Mouse (Mus musculus) heart, embryonic 10.5 days (tissue): ENCODE data around the gene Muc13. TPM values are rescaled to one million over a fixed set of nuclear protein-coding genes. Genes with fewer than 3 reads are reported as not detected.

Source experiments
- DNase-seq: peaks from one replicate; pipeline ENCODE4 v3.0.0-alpha.2; 2017; ENCODE audit warnings: low spot score
- H3K27ac ChIP-seq: fragments of 300-500 bp; sonication (generic); 2 replicates; pipeline ENCODE4 v1.5.1; 2016; ENCODE audit warnings: mild to moderate bottlenecking
- H3K27me3 ChIP-seq: fragments of 300-500 bp; sonication (generic); 2 replicates; pipeline ENCODE4 v1.6.1; 2016; ENCODE audit warnings: mild to moderate bottlenecking; ENCODE audit not compliant: poor library complexity, insufficient read depth, severe bottlenecking
- H3K36me3 ChIP-seq: fragments of 300-500 bp; sonication (generic); 2 replicates; pipeline ENCODE4 v1.6.1; 2016; ENCODE audit warnings: mild to moderate bottlenecking, moderate library complexity
- H3K4me1 ChIP-seq: fragments of 300-500 bp; sonication (generic); 2 replicates; pipeline ENCODE4 v1.6.1; 2016; ENCODE audit warnings: mild to moderate bottlenecking
- H3K4me3 ChIP-seq: fragments of 300-500 bp; sonication (generic); 2 replicates; pipeline ENCODE4 v1.5.1; 2016; ENCODE audit warnings: mild to moderate bottlenecking, moderate library complexity
- H3K9me3 ChIP-seq: fragments of 300-500 bp; sonication (generic); 2 replicates; pipeline ENCODE4 v1.6.1; 2016; ENCODE audit warnings: mild to moderate bottlenecking, moderate library complexity
- WGBS: fragments of 180-500 bp; shearing (Covaris S2); methylation state at CpG from one replicate; pipeline ENCODE4 v1.1.7; 2016; 5-methylcytosine and 5-hydroxymethylcytosine counted together
- polyA plus RNA-seq: library from polyadenylated mRNA; unstranded; fragments of >200 nt; fragmentation: Nextera tagmentation; extraction: Ambion mirVana; gene quantifications from 2 replicates; pipeline ENCODE4 v1.2.1, GENCODE M21; 2016

Muc13 gene
- polyA plus RNA-seq, result 0.36 and 1.7 TPM in 2 replicates

GRCm38 (mm10) chr16:33793846-33794791 lies at the start of gene Muc13:
Muc13 (plus strand) TSS chr16:33794037.
- H3K27ac ChIP-seq, result no peak within 1 kb of the TSS
- WGBS, result 76% methylated on average over 10 of the region's 10 CpGs
- H3K4me3 ChIP-seq, result no peak within 1 kb of the TSS
- H3K9me3 ChIP-seq, result no peaks in the 10 kb centered on the region
- DNase-seq, result no peak
- H3K36me3 ChIP-seq, result no peaks in the 10 kb centered on the region
- H3K27me3 ChIP-seq, result no peaks in the 10 kb centered on the region
- no peaks in the 10 kb centered on the region for H3K4me1 ChIP-seq

GRCm38 (mm10) chr16:33744622-33745419 lies 49.0 kb upstream of the Muc13 start:
- no peak for DNase-seq
- Histone ChIP-seq H3K36me3 (peaks cover 55% of the 10 kb centered on the region), H3K27me3 (no peaks in the 10 kb centered on the region)

GRCm38 (mm10) chr16:33745457-33745856 lies 48.4 kb upstream of the Muc13 start:
- Histone ChIP-seq H3K27ac (no peak overlapping the region), H3K4me3 (no peak overlapping the region)
- WGBS, result 82% methylated on average over 7 of the region's 7 CpGs

More at GRCm38 (mm10) chr16:33744622-33745419, 49.0 kb upstream of the Muc13 start:
- WGBS, result 64% methylated on average over 7 of the region's 7 CpGs
- no peak overlapping the region for H3K4me3 ChIP-seq
- no peak overlapping the region for H3K27ac ChIP-seq
- no peaks in the 10 kb centered on the region for H3K9me3 ChIP-seq
- peaks cover 19% of the 10 kb centered on the region for H3K4me1 ChIP-seq

GRCm38 (mm10) chr16:33746074-33746676 lies 47.7 kb upstream of the Muc13 start:
- Histone ChIP-seq H3K36me3 (peaks cover 62% of the 10 kb centered on the region), H3K27me3 (no peaks in the 10 kb centered on the region), H3K4me3 (no peak overlapping the region), H3K27ac (no peak overlapping the region), H3K9me3 (no peaks in the 10 kb centered on the region), H3K4me1 (peaks cover 13% of the 10 kb centered on the region)
- no peak for DNase-seq
- 85% methylated on average over 10 of the region's 10 CpGs for WGBS

More at GRCm38 (mm10) chr16:33745457-33745856, 48.4 kb upstream of the Muc13 start:
- H3K9me3 ChIP-seq, result no peaks in the 10 kb centered on the region
- H3K27me3 ChIP-seq, result no peaks in the 10 kb centered on the region
- peaks cover 58% of the 10 kb centered on the region for H3K36me3 ChIP-seq
- H3K4me1 ChIP-seq, result peaks cover 16% of the 10 kb centered on the region
- no peak for DNase-seq

DNA sequence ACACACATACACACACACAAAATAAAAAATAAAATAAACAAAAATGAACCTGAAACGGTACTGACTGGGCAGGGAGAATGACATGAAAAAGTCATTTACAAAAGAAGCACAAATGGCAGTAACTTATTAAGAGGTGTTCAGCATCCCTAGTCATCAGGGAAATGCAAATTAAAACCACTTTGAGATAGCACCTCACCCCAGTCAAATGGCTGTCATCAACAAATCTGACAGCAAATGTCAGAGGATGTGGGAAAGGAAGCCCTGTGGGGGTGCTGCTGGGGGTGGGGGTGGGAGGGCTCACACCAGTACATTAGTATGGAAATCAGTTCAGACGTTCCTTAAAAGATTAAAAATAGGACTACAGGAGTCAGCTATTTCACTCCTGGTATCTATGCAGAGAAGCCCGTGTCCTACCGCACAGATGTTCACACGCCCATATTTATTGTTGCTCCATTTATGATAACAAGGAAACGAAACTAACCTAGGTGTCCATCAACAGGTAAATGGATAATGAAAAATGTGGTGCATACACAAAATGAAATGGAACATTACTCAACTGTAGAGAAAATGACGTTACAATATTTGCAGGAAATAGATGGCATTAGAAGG lies 46.4 kb upstream of the Muc13 start:
- H3K36me3 ChIP-seq, result peaks cover 61% of the 10 kb centered on the region
- H3K4me3 ChIP-seq, result no peak overlapping the region
- H3K4me1 ChIP-seq, result peaks cover 4% of the 10 kb centered on the region
- no peak for DNase-seq
- H3K27me3 ChIP-seq, result no peaks in the 10 kb centered on the region
- no peaks in the 10 kb centered on the region for H3K9me3 ChIP-seq
- 67% methylated on average over 7 of the region's 7 CpGs for WGBS
- no peak overlapping the region for H3K27ac ChIP-seq

- WGBS, result 88% methylated on average over 2 of the region's 2 CpGs
Observed at GRCm38 (mm10) chr16:33747994-33748393, 45.8 kb upstream of the Muc13 start.

DNA sequence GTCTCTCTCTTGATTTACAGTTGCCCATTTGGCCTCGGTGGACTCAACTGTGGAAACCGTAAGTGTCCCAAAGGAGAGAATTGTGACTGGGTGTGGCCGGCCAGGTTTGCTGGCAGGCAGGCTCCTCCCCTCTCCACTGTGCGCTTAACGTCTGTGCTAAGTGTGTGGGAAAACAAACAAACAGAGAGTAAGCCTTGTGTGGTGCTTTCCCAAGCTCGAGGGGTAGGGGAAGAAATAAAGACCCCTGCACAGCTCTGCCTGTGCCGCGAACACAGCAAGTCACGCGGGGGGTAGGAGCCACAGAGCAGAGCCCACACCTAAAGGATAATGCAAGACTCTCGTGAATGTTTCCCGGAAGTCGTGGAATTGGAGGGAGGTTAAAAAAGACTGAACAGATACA lies 42.7 kb upstream of the Muc13 start:
- Histone ChIP-seq H3K9me3 (no peaks in the 10 kb centered on the region), H3K4me1 (peaks cover 4% of the 10 kb centered on the region; the same call in 1 of the 2 replicates), H3K27ac (no peak overlapping the region), H3K4me3 (peak overlapping the region; percentile 38), H3K27me3 (no peaks in the 10 kb centered on the region), H3K36me3 (peaks cover 69% of the 10 kb centered on the region)
- 21% methylated on average over 13 of the region's 13 CpGs for WGBS
- no peak for DNase-seq

More at GRCm38 (mm10) chr16:33747994-33748393, 45.8 kb upstream of the Muc13 start:
- no peak for DNase-seq
- Histone ChIP-seq H3K27ac (no peak overlapping the region), H3K9me3 (no peaks in the 10 kb centered on the region), H3K27me3 (no peaks in the 10 kb centered on the region), H3K36me3 (peaks cover 59% of the 10 kb centered on the region), H3K4me1 (peaks cover 4% of the 10 kb centered on the region; the same call in 1 of the 2 replicates), H3K4me3 (no peak overlapping the region)

- Histone ChIP-seq H3K9me3 (no peaks in the 10 kb centered on the region), H3K27me3 (no peaks in the 10 kb centered on the region), H3K36me3 (peaks cover 70% of the 10 kb centered on the region), H3K4me1 (peaks cover 4% of the 10 kb centered on the region; the same call in 1 of the 2 replicates), H3K27ac (0 out of 2 replicates have a peak overlapping the region, but pooled peaks have one; percentile 13), H3K4me3 (peak overlapping the region; percentile 38)
- DNase-seq, result no peak
- WGBS, result 58% methylated on average over 12 of the region's 12 CpGs
Observed at GRCm38 (mm10) chr16:33751590-33751989, 42.2 kb upstream of the Muc13 start.

DNA sequence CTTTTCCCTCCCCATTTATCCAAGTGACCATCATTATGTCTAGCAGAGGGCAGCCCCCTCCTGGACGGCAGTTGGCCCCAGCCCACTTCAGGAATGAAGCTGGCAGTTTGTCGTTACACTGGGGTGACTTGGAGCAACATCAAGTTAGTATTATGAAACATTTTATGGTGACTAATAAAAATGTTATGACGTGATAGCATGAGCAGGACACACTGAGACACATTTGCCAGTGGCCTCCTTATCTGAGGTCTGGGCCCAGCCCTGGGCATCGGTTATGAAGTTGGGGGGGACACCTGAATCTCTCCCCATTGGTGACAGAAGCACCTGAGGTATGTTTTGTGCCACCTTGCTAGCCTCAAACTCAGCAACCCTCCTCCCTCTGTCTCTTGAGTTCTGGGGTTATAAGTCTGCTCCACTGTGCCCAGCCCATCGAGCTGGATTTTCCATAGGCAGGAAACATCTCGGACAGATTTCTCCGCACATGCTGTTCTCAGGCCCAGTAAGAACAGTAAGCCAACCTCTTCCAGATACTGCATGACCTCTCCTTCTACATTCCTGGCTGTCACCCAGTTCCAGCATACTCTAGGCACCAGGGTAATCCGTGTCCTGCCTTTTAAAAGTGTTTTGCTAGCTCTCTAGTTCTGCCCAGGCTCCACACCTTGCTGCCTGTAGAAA lies 40.8 kb upstream of the Muc13 start:
- Histone ChIP-seq H3K36me3 (peaks cover 76% of the 10 kb centered on the region), H3K27ac (no peak overlapping the region), H3K9me3 (no peaks in the 10 kb centered on the region), H3K27me3 (no peaks in the 10 kb centered on the region), H3K4me1 (peaks cover 4% of the 10 kb centered on the region; the same call in 1 of the 2 replicates), H3K4me3 (no peak overlapping the region)
- no peak for DNase-seq
- WGBS, result 83% methylated on average over 8 of the region's 8 CpGs

- 83% methylated on average over 8 of the region's 8 CpGs for WGBS
- no peaks in the 10 kb centered on the region for H3K27me3 ChIP-seq
- no peak for DNase-seq
- peaks cover 4% of the 10 kb centered on the region; the same call in 1 of the 2 replicates for H3K4me1 ChIP-seq
- no peak overlapping the region for H3K4me3 ChIP-seq
- no peaks in the 10 kb centered on the region for H3K9me3 ChIP-seq
- H3K36me3 ChIP-seq, result peaks cover 64% of the 10 kb centered on the region
- no peak overlapping the region for H3K27ac ChIP-seq
Observed at GRCm38 (mm10) chr16:33755293-33755692, 38.5 kb upstream of the Muc13 start.

GRCm38 (mm10) chr16:33755961-33756360 lies 37.9 kb upstream of the Muc13 start:
- 61% methylated on average over 16 of the region's 16 CpGs for WGBS
- no peak overlapping the region for H3K27ac ChIP-seq
- no peak overlapping the region for H3K4me3 ChIP-seq
- H3K36me3 ChIP-seq, result peaks cover 67% of the 10 kb centered on the region
- H3K9me3 ChIP-seq, result no peaks in the 10 kb centered on the region
- no peak for DNase-seq
- peaks cover 4% of the 10 kb centered on the region; the same call in 1 of the 2 replicates for H3K4me1 ChIP-seq
- H3K27me3 ChIP-seq, result no peaks in the 10 kb centered on the region
